In genomic region chr8:125113171-125113570, GRCm38 (mm10) we compare ENCODE assay signal across 18 mouse cellular contexts. TPM values are rescaled to one million over a fixed set of nuclear protein-coding genes. Genes with fewer than 3 reads are reported as not detected.
DNase-seq lines count a peak whose midpoint lies in the region; ATAC-seq lines count a peak whose summit lies in the region.
"Had no signal": no experiment of that assay in that cellular context is flagged by ENCODE, and none has a peak within 500 bp of the region (broad histone marks: within the 10 kb centered on the region; RNA-seq: fewer than 3 reads in every experiment).

No protein-coding gene starts in this region.

- no peak overlapping the region for H3K9ac ChIP-seq in forebrain, embryonic 15.5 days (replicated peaks)
- H3K9ac ChIP-seq: heart, embryonic 15.5 days; intestine, embryonic 15.5 days; liver, embryonic 14.5 days; neural tube, embryonic 15.5 days had no signal

- H3K4me3 ChIP-seq in forebrain, embryonic 15.5 days: no peak overlapping the region
- no peak overlapping the region for H3K4me3 ChIP-seq in forebrain, embryonic 10.5 days
- H3K4me3 ChIP-seq in midbrain, embryonic 10.5 days: no peak overlapping the region
- H3K4me3 ChIP-seq: heart, embryonic 15.5 days; intestine, embryonic 15.5 days; layer of hippocampus, adult 2 months; left cerebral cortex, adult 2 months; myocyte; neural tube, embryonic 15.5 days had no signal

- no peak overlapping the region for H3K4me2 ChIP-seq in forebrain, embryonic 15.5 days (replicated peaks)
- H3K4me2 ChIP-seq: heart, embryonic 15.5 days; intestine, embryonic 15.5 days; neural tube, embryonic 15.5 days had no signal

- peaks cover 6% of the 10 kb centered on the region; the same call in 1 of the 2 replicates for H3K4me1 ChIP-seq in forebrain, embryonic 15.5 days
- H3K4me1 ChIP-seq in forebrain, embryonic 10.5 days: peaks cover 8% of the 10 kb centered on the region; the same call in 1 of the 2 replicates
- peaks cover 19% of the 10 kb centered on the region for H3K4me1 ChIP-seq in midbrain, embryonic 10.5 days
- H3K4me1 ChIP-seq: heart, embryonic 15.5 days; intestine, embryonic 15.5 days had no signal

- H3K36me3 ChIP-seq in forebrain, embryonic 15.5 days: no peaks in the 10 kb centered on the region
- H3K36me3 ChIP-seq in forebrain, embryonic 10.5 days (replicated peaks): no peaks in the 10 kb centered on the region
- H3K36me3 ChIP-seq in midbrain, embryonic 10.5 days: no peaks in the 10 kb centered on the region
- H3K36me3 ChIP-seq: heart, embryonic 15.5 days; intestine, embryonic 15.5 days; neural tube, embryonic 15.5 days had no signal

- no peak for DNase-seq in forebrain, embryonic 10.5 days (ENCODE audit: extremely low spot score, low spot score)
- peak; percentile 30 to 54 for DNase-seq in kidney, adult 8-10 months
- peak; percentile 44 for DNase-seq in midbrain, embryonic 10.5 days (ENCODE audit: low spot score)
- DNase-seq in retina, embryonic 14.5 days (ENCODE audit: low spot score): peak; percentile 53
- DNase-seq in left cerebral cortex, adult 9 months (ENCODE audit: low spot score in 2 of 2): no peak
- no peak for DNase-seq in right cerebral cortex, adult 18-20 months
- DNase-seq: cerebellum, adult 11-12 months; heart, adult 11 months; thymus, adult 2 months had no signal

- WGBS in forebrain, embryonic 15.5 days: 65% methylated on average over 9 of the region's 9 CpGs
- 72% methylated on average over 9 of the region's 9 CpGs for WGBS in forebrain, embryonic 10.5 days
- 46% methylated on average over 9 of the region's 9 CpGs for WGBS in midbrain, embryonic 10.5 days

- 0 out of 2 replicates have a peak overlapping the region, but pooled peaks have one; percentile 17 for H3K27ac ChIP-seq in forebrain, embryonic 15.5 days (replicated peaks)
- H3K27ac ChIP-seq in forebrain, embryonic 10.5 days: no peak overlapping the region
- H3K27ac ChIP-seq in midbrain, embryonic 10.5 days (replicated peaks): peak overlapping the region; percentile 38; the same call in 1 of the 2 replicates
- H3K27ac ChIP-seq: heart, embryonic 15.5 days; intestine, embryonic 15.5 days; layer of hippocampus, adult 2 months; left cerebral cortex, adult 2 months; liver, embryonic 14.5 days; neural tube, embryonic 15.5 days had no signal

- H3K27me3 ChIP-seq in forebrain, embryonic 15.5 days: no peaks in the 10 kb centered on the region
- no peaks in the 10 kb centered on the region for H3K27me3 ChIP-seq in forebrain, embryonic 10.5 days (ENCODE audit: poor library complexity, severe bottlenecking)
- H3K27me3 ChIP-seq in midbrain, embryonic 10.5 days (ENCODE audit: low read depth, poor library complexity, severe bottlenecking): peaks cover under 1% of the 10 kb centered on the region; the same call in 1 of the 2 replicates
- H3K27me3 ChIP-seq: heart, embryonic 15.5 days; intestine, embryonic 15.5 days; neural tube, embryonic 15.5 days had no signal

- H3K9me3 ChIP-seq in forebrain, embryonic 15.5 days: no peaks in the 10 kb centered on the region
- H3K9me3 ChIP-seq in forebrain, embryonic 10.5 days: no peaks in the 10 kb centered on the region
- H3K9me3 ChIP-seq in midbrain, embryonic 10.5 days (replicated peaks): no peaks in the 10 kb centered on the region
- H3K9me3 ChIP-seq: heart, embryonic 15.5 days; intestine, embryonic 15.5 days; neural tube, embryonic 15.5 days had no signal

- ATAC-seq in forebrain, embryonic 15.5 days (replicated peaks): no peak
- no peak for ATAC-seq in erythroid progenitor cell, adult 5-6 weeks (replicated peaks; ENCODE audit: low FRiP score, poor library complexity, severe bottlenecking)
- ATAC-seq: intestine, embryonic 15.5 days had no signal

RNA-seq across cellular contexts. Expression of gene Disc1, which starts 59.2 kb away (rescaled TPM):
- polyA plus RNA-seq in forebrain, embryonic 15.5 days (2015; fragmentation: Nextera tagmentation; extraction: Ambion mirVana): 1.2 TPM in 2 replicates
- 1.3 and 1.4 TPM in 2 replicates for polyA plus RNA-seq in forebrain, embryonic 10.5 days (2016; fragmentation: Nextera tagmentation; extraction: Ambion mirVana)
- 1.4 and 2.0 TPM in 2 replicates for polyA plus RNA-seq in midbrain, embryonic 10.5 days (2016; fragmentation: Nextera tagmentation; extraction: Ambion mirVana)
- 0.84 TPM in 1 of 2 replicates, not detected in the other for total RNA-seq in erythroid progenitor cell, adult 5-6 weeks (2015; ENCODE audit: low replicate concordance)
- 0.51 and 1.6 TPM in 2 replicates for total RNA-seq in erythroid progenitor cell, adult 5-6 weeks (2017; ENCODE audit: low replicate concordance)

Comparison
In these comparisons a context has a peak if more than half of its experiments do, and no peak if none do; other contexts are left out.
1. DNase-seq: peak in kidney, adult 8-10 months (2 of 2), midbrain, embryonic 10.5 days (single experiment) and retina, embryonic 14.5 days (single experiment); none in forebrain, embryonic 10.5 days (single experiment), left cerebral cortex, adult 9 months (0 of 2) and right cerebral cortex, adult 18-20 months (single experiment).